Mouse (Mus musculus): ENCODE data around the gene Cntnap5b.

- TF ChIP-seq CHD2 (IDR thresholded peaks at IDR 0.05; ENCODE audit: low read depth, low read length) (no peak), MAFK (IDR thresholded peaks at IDR 0.05; ENCODE audit: insufficient read depth, low read depth, low read length) (no peak), ZNF384 (IDR thresholded peaks at IDR 0.05; ENCODE audit: low read depth, low read length) (no peak)
These were observed 657.6 kb downstream of the Cntnap5b start for GRCm38 (mm10) chr1:100430038-100430774.

Measured in ES-E14 (cell line).